Mouse (Mus musculus) ES-Bruce4 (cell line): ENCODE measurements around the gene Cxcl2.

Experiments used
- CTCF ChIP-seq: IDR thresholded peaks from one replicate; pipeline ENCODE4 v1.8.1; 2011; ENCODE audit warnings: low read depth, low read length
- EP300 ChIP-seq: IDR thresholded peaks from 2 replicates; pipeline ENCODE4 v1.6.1; 2011; ENCODE audit warnings: low read depth, low read length; ENCODE audit not compliant: insufficient read depth
- POLR2A ChIP-seq: IDR thresholded peaks from one replicate; pipeline ENCODE4 v1.8.1; 2011; ENCODE audit warnings: low read length; ENCODE audit not compliant: insufficient read depth

DNA sequence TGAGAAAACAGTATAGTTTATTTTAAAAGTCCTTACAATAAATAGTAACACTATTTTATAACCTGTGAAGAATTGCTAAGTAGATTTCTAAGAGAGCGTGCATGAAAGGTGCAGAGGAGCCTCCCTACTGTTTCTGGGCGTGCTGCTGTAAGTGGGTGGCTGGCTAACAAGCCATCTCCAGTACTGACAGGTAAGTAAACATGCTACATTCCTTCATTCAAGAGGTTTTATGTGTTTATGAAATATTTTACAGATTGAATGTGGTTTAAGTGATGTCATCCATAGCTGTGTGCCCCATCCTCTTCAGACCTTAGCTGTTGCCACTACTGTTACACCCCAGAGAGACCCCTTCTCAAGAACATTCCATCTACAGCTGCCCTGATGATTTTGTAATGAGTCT is 45.2 kb upstream of the Cxcl2 start:
- no peak for TF ChIP-seq CTCF
- TF ChIP-seq POLR2A, result no peak
- no peak for TF ChIP-seq EP300
